Mouse (Mus musculus) forebrain, embryonic 11.5 days (tissue): ENCODE data around the gene Rab44. TPM values are rescaled to one million over a fixed set of nuclear protein-coding genes. Genes with fewer than 3 reads are reported as not detected.

Experiments
- ATAC-seq: fragments of 200-750 bp; cut with Nextera tagmentation; replicated peaks from 2 replicates; pipeline ENCODE4 v1.8.0; 2017; ENCODE audit warnings: moderate TSS enrichment; ENCODE audit not compliant: low FRiP score
- DNase-seq: peaks from one replicate; pipeline ENCODE4 v3.0.0-alpha.2; 2017; ENCODE audit warnings: low spot score
- H3K27ac ChIP-seq: fragments of 300-500 bp; sonication (generic); 2 replicates; pipeline ENCODE4 v1.5.1; 2014; ENCODE audit warnings: low read depth, low read length
- H3K27me3 ChIP-seq: fragments of 300-500 bp; sonication (generic); 2 replicates; pipeline ENCODE4 v1.6.1; 2014; ENCODE audit warnings: mild to moderate bottlenecking, low read length, mixed read lengths; ENCODE audit not compliant: control insufficient read depth, insufficient read depth
- H3K36me3 ChIP-seq: fragments of 300-500 bp; sonication (generic); 2 replicates; pipeline ENCODE4 v1.6.1; 2014; ENCODE audit warnings: mild to moderate bottlenecking, low read length, moderate library complexity, mixed read lengths; ENCODE audit not compliant: control insufficient read depth, insufficient read depth
- H3K4me1 ChIP-seq: fragments of 300-500 bp; sonication (generic); replicated peaks from 2 replicates; pipeline ENCODE4 v1.6.1; 2014; ENCODE audit warnings: low read length, mixed read lengths; ENCODE audit not compliant: control insufficient read depth, insufficient read depth
- H3K4me2 ChIP-seq: fragments of 300-500 bp; sonication (generic); 2 replicates; pipeline ENCODE4 v1.6.1; 2014; ENCODE audit warnings: low read depth, mild to moderate bottlenecking, low read length, moderate library complexity, mixed read lengths; ENCODE audit not compliant: severe bottlenecking
- H3K4me3 ChIP-seq: fragments of 300-500 bp; sonication (generic); 2 replicates; pipeline ENCODE4 v1.5.1; 2014; ENCODE audit warnings: low read depth, low read length
- H3K9ac ChIP-seq: fragments of 300-500 bp; sonication (generic); 2 replicates; pipeline ENCODE4 v1.6.1; 2014; ENCODE audit warnings: low read length
- H3K9me3 ChIP-seq: fragments of 300-500 bp; sonication (generic); 2 replicates; pipeline ENCODE4 v1.6.1; 2016; ENCODE audit warnings: low read length, mixed read lengths; ENCODE audit not compliant: control insufficient read depth
- WGBS: fragments of 180-500 bp; shearing (Covaris S2); extraction: QIAGEN DNeasy Blood & Tissue Kit; methylation state at CpG from one replicate; pipeline ENCODE4 v1.1.7; 2014; 5-methylcytosine and 5-hydroxymethylcytosine counted together
- polyA plus RNA-seq: library from polyadenylated mRNA; unstranded; fragments of >200 nt; fragmentation: Nextera tagmentation; extraction: Ambion mirVana; gene quantifications from 2 replicates; pipeline ENCODE4 v1.2.1, GENCODE M21; 2014

The Rab44 gene
- polyA plus RNA-seq, 1 experiment from 2014 or later = 0.08 TPM

- Histone ChIP-seq H3K4me1 (peaks cover 16% of the 10 kb centered on the region), H3K4me3 (no peak overlapping the region), H3K27me3 (peaks cover 9% of the 10 kb centered on the region), H3K27ac (no peak overlapping the region), H3K9me3 (no peaks in the 10 kb centered on the region), H3K4me2 (no peak overlapping the region), H3K36me3 (no peaks in the 10 kb centered on the region), H3K9ac (no peak overlapping the region)
- WGBS = 94% methylated on average over 8 of the region's 8 CpGs
- ATAC-seq (no peak), DNase-seq (no peak)
Measured at GRCm38 (mm10) chr17:29083586-29083985, 30.4 kb upstream of the Rab44 start.

DNA sequence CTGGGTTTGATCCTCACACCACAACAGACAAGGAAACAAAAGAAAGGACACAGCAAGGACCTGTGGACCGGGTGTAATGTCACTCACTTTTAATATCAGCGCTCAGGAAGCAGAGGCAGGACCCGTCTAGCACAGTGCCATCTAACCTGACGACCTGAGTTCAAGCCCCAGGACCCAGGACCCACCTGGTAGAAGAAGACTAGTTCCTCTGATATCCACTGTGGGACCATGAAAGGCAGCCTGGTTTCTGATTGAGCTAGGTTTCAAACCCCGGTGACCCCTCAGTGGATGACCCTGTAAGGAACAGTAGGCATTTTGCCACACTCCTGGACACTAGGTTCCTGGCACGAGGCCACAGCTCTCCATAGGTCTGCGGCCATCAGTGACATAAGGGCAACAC is 29.3 kb upstream of the Rab44 start:
- no peaks in the 10 kb centered on the region for H3K36me3 ChIP-seq
- DNase-seq = no peak
- no peak for ATAC-seq
- H3K4me2 ChIP-seq = no peak overlapping the region
- peaks cover 9% of the 10 kb centered on the region for H3K4me1 ChIP-seq
- no peak overlapping the region for H3K9ac ChIP-seq
- H3K4me3 ChIP-seq = no peak overlapping the region
- no peaks in the 10 kb centered on the region for H3K9me3 ChIP-seq
- 91% methylated on average over 7 of the region's 7 CpGs for WGBS
- H3K27ac ChIP-seq = no peak overlapping the region
- peaks cover 9% of the 10 kb centered on the region for H3K27me3 ChIP-seq

DNA sequence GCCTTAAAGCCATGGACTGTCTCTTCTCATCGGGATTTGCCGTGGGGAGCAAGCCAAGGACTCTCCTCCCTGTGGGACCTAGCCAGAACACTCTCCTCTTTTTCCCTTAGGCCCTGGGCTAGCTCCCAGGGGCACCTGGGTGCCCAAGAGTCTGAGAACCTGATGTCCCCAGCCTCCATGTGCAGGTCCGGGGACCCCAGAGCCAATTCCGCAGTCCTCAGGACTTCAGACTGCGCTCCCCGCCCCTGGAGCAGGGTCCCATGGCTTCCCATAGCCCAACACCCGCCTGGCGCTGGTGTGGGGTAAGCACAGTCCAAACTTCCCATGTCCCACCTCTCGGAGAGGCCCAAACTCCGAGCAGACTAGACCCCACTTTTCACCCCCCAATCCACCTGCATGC is 28.7 kb upstream of the Rab44 start:
- no peak overlapping the region for H3K4me3 ChIP-seq
- no peak overlapping the region for H3K4me2 ChIP-seq
- no peaks in the 10 kb centered on the region for H3K36me3 ChIP-seq
- DNase-seq (no peak), ATAC-seq (no peak)
- H3K27ac ChIP-seq = no peak overlapping the region
- H3K27me3 ChIP-seq = peaks cover 9% of the 10 kb centered on the region
- WGBS = 81% methylated on average over 10 of the region's 10 CpGs
- peaks cover 9% of the 10 kb centered on the region for H3K4me1 ChIP-seq
- H3K9me3 ChIP-seq = no peaks in the 10 kb centered on the region
- H3K9ac ChIP-seq = no peak overlapping the region

GRCm38 (mm10) chr17:29086916-29087315 is 27.0 kb upstream of the Rab44 start:
- no peak overlapping the region for H3K27ac ChIP-seq
- H3K36me3 ChIP-seq = no peaks in the 10 kb centered on the region
- 70% methylated on average over 4 of the region's 4 CpGs for WGBS
- DNase-seq (no peak), ATAC-seq (no peak)
- H3K4me1 ChIP-seq = no peaks in the 10 kb centered on the region
- no peak overlapping the region for H3K4me3 ChIP-seq
- no peak overlapping the region for H3K9ac ChIP-seq
- H3K4me2 ChIP-seq = no peak overlapping the region
- H3K9me3 ChIP-seq = no peaks in the 10 kb centered on the region
- peaks cover 3% of the 10 kb centered on the region for H3K27me3 ChIP-seq

DNA sequence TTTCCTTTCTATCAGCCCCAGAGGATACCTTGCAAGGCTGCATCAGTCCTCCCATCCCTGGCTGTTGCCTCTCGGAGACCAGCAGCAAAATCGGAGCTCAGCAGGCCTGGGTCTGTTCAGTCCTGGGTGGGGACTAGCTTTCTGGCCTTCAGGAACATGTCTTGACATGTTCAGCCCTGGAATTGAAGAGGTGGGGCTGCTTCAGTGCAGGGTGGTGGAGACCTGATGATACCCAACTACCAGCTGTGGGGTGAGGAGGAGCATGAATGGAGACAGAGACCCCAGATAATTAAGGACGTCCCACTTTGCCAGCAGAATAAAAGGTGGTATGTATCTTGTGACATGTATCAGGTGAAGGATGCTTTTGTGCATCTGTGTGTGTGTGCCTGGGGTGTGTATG is 23.2 kb upstream of the Rab44 start, which contains the start of gene Cdkn1a:
TSS of gene Cdkn1a (plus strand) at position 201 of the 400 bp plus-strand sequence.
- H3K27me3 ChIP-seq = peaks cover 26% of the 10 kb centered on the region
- no peak for DNase-seq

DNA sequence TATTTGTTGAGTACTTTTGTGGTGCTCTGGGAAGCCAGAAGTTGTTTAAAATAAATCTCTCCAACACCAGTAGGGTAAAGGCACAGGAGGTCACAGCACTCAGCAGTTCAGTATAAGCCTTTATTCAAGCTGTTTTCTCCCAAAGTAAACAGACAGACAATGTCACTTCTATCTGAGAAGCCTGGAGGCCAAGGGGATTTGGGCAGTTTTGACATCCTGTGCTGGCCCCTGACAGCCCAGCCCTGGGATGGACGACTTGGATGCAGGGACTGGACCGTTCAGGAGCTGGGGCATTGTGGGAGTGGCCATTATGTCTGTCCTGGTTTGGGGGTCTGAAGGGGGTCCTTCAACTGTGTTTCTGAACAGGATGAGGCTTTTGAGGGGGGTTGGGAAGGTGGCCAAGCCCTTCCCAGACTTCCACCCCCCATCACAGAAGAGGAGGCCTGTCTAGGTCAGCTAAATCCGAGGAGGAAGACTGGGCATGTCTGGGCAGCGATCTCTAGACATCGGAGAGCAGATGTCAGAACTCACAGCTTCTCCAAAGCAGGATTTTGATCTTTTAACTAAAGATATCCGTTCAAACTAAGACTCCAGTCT is 22.5 kb upstream of the Rab44 start:
- H3K27ac ChIP-seq = no peak overlapping the region
- no peak for DNase-seq
- H3K4me1 ChIP-seq = peaks cover 13% of the 10 kb centered on the region; the same call in 1 of the 2 replicates
- no peak overlapping the region for H3K4me3 ChIP-seq
- H3K27me3 ChIP-seq = peaks cover 26% of the 10 kb centered on the region
- no peaks in the 10 kb centered on the region for H3K36me3 ChIP-seq
- no peak overlapping the region for H3K4me2 ChIP-seq
- H3K9ac ChIP-seq = no peak overlapping the region
- WGBS = 51% methylated on average over 6 of the region's 6 CpGs
- no peaks in the 10 kb centered on the region for H3K9me3 ChIP-seq
- ATAC-seq = no peak

More for the DNA sequence above, 23.2 kb upstream of the Rab44 start, which contains the start of gene Cdkn1a:
- Histone ChIP-seq H3K9ac (no peak within 1 kb of the TSS), H3K9me3 (no peaks in the 10 kb centered on the region), H3K4me2 (no peak within 1 kb of the TSS), H3K36me3 (no peaks in the 10 kb centered on the region), H3K27ac (no peak within 1 kb of the TSS), H3K4me1 (peaks cover 13% of the 10 kb centered on the region; the same call in 1 of the 2 replicates), H3K4me3 (no peak within 1 kb of the TSS)
- no peak for ATAC-seq
- WGBS = 77% methylated on average over 3 of the region's 3 CpGs

DNA sequence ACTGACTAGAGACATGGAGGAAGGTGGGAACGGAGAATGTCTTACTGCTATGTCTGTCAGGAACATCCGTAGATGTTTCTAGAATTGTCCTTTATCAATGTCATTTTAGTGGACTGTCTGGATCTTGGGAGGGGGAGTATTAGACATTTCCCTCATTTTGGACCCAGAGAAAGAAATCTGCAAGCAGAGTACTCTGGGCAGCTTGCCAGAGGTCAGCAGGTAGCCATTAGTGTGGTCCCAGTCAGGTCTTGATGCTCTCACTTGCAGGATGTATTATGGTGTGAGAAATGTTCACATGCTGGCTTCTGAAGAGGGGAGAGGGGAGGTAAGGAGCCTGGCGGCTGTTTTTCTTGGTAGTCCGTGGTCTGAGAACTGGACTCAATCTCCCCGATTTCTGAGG is 21.4 kb upstream of the Rab44 start:
- DNase-seq (no peak), ATAC-seq (no peak)
- Histone ChIP-seq H3K27ac (no peak overlapping the region), H3K9me3 (no peaks in the 10 kb centered on the region), H3K4me1 (peaks cover 13% of the 10 kb centered on the region; the same call in 1 of the 2 replicates), H3K27me3 (peaks cover 26% of the 10 kb centered on the region), H3K4me3 (no peak overlapping the region), H3K4me2 (no peak overlapping the region), H3K36me3 (no peaks in the 10 kb centered on the region), H3K9ac (no peak overlapping the region)
- WGBS = 68% methylated on average over 5 of the region's 5 CpGs

DNA sequence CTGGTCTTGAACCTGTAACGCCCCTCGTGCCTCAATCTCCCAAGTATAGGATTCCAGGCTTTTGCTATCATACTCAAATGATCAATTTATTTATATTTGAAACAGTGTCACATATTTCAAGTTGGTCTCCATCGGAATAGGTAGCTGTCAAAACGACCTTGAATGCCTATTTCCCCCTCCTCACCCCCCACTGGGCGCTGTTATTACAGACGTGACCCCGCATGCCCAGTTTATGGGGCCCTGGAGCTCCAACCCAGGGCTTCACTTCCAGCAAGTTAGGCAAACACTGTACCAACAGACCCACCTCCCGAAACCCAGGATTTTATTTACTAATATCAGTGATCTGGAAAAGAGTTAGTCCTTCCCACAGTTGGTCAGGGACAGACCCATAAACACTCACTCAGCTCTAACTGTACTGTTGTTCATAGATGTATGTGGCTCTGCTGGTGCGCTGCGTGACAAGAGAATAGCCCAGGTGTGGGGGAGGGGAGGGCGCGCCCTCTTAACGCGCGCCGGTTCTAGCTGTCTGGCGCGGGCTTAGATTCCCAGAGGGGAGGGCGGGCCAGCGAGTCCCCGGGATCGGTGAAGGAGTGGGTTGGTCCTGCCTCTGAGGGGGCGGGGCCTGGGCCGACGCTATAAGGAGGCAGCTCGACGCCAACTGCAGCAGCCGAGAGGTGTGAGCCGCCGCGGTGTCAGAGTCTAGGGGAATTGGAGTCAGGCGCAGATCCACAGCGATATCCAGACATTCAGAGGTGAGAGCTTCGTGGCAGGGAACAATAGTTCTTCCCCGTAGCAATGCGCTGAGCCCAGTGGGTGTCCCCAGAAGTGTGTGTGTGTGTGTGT is 20.6 kb upstream of the Rab44 start:
- Histone ChIP-seq H3K27me3 (peaks cover 26% of the 10 kb centered on the region), H3K9me3 (no peaks in the 10 kb centered on the region), H3K4me3 (peak overlapping the region; percentile 43), H3K9ac (no peak overlapping the region), H3K27ac (no peak overlapping the region), H3K36me3 (no peaks in the 10 kb centered on the region), H3K4me1 (peaks cover 13% of the 10 kb centered on the region; the same call in 1 of the 2 replicates), H3K4me2 (peak overlapping the region; percentile 70)
- ATAC-seq (peak; percentile 86), DNase-seq (peak; percentile 91)
- WGBS = 9% methylated on average over 36 of the region's 36 CpGs
